Mouse (Mus musculus) cerebellum, adult 11-12 months (tissue): Measurements from ENCODE around the gene Scgb2b17.
"Not testable (repeated sequence)": the region's sequence is repeated elsewhere in the genome, so short reads cannot be mapped to it uniquely, and the experiment has no call there.

ENCODE experiments used
- DNase-seq: peaks from one replicate; pipeline ENCODE4 v3.0.0; 2022

The Scgb2b17 gene

DNA sequence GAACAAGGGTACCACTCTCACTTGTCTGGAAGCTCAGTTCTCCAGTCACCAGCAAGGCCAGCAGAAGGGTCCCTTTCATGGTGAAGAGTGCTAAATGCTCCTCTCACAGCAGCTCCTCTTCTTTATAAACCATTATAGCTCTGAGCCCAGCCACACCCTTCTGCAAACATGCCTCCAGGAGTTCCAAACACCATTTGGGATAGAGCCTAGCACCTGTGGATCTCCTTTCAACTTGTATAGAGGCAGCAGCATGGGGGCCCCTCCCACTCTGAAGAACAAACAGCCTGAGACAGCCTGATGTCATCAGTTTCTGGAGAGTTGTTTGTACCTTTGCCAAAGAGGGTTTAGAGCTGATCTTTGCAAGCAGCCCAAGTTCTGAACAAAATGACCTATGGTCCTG, at the start of gene Scgb2b17:
Gene Scgb2b17 (minus strand): TSS at position 101 of the 400 bp plus-strand sequence.
- DNase-seq, result not testable (repeated sequence)

DNA sequence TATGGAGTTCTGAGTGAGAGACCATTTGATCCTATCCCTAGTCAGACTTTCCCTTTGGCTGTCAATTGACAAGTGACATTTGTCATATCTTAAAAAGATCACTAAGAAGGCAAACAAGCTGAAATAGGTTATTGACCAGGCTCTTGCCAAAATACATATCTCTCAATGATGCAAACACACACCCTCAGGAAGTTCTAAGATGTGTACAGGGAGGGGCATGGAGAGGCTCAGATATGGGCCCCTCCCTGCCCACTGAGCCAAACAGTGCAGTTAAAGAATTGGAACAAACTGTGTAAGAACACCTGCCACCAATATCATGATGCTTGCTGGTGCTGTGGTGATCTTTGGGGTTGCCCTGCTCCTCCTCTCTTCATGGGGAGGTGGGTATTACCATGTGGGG, 6.8 kb upstream of the Scgb2b17 start, which contains the start of gene Scgb1b17:
Gene Scgb1b17 (plus strand): TSS at position 301 of the 400 bp plus-strand sequence.
- DNase-seq, result not testable (repeated sequence)
